8 mouse cellular contexts compared by ENCODE assay signal in genomic region chr14:27507894-27508643, GRCm38 (mm10). TPM values are rescaled to one million over a fixed set of nuclear protein-coding genes. Genes with fewer than 3 reads are reported as not detected.
A peak's percentile ranks its signal among the peaks of the same experiment; 100 is the strongest.
DNase-seq lines count a peak whose midpoint lies in the region; ATAC-seq and TF ChIP-seq lines count a peak whose summit lies in the region.

TSS of gene Ccdc66 (minus strand) at chr14:27508460.

- no peaks in the 10 kb centered on the region for H3K27me3 ChIP-seq in embryonic facial prominence, embryonic 14.5 days (replicated peaks; ENCODE audit: control insufficient read depth, insufficient read depth, low read length)
- H3K27me3 ChIP-seq in limb, embryonic 14.5 days (ENCODE audit: control insufficient read depth, insufficient read depth, low read length): no peaks in the 10 kb centered on the region
- no peaks in the 10 kb centered on the region for H3K27me3 ChIP-seq in midbrain, postnatal 0 days (ENCODE audit: insufficient read depth, low read length)

- H3K4me1 ChIP-seq in embryonic facial prominence, embryonic 14.5 days (ENCODE audit: control insufficient read depth, insufficient read depth, low read length): peaks cover 9% of the 10 kb centered on the region; the same call in 1 of the 2 replicates
- H3K4me1 ChIP-seq in limb, embryonic 14.5 days (ENCODE audit: control insufficient read depth, insufficient read depth, low read length): no peaks in the 10 kb centered on the region
- no peaks in the 10 kb centered on the region for H3K4me1 ChIP-seq in midbrain, postnatal 0 days (ENCODE audit: insufficient read depth, low read length)

- H3K27ac ChIP-seq in embryonic facial prominence, embryonic 14.5 days (replicated peaks; ENCODE audit: low read depth, low read length): peak within 1 kb of the TSS; percentile 67
- peak within 1 kb of the TSS; percentile 63; the same call in 1 of the 2 replicates for H3K27ac ChIP-seq in limb, embryonic 14.5 days (replicated peaks; ENCODE audit: low read depth, low read length)
- H3K27ac ChIP-seq in midbrain, postnatal 0 days (ENCODE audit: low read depth, low read length): peak within 1 kb of the TSS; percentile 58

- peak within 1 kb of the TSS; percentile 75 for H3K4me2 ChIP-seq in embryonic facial prominence, embryonic 14.5 days (ENCODE audit: low read depth, low read length)
- peak within 1 kb of the TSS; percentile 71 for H3K4me2 ChIP-seq in limb, embryonic 14.5 days (replicated peaks; ENCODE audit: low read depth, low read length, severe bottlenecking)
- peak within 1 kb of the TSS; percentile 71 for H3K4me2 ChIP-seq in midbrain, postnatal 0 days (ENCODE audit: low read depth, low read length, poor library complexity, severe bottlenecking)

- TF ChIP-seq POLR2A in limb, embryonic 14.5 days (IDR thresholded peaks at IDR 0.05; ENCODE audit: borderline replicate concordance, extremely low read depth, insufficient read depth, insufficient read length): peak; percentile 57; the same call in 1 of the 2 replicates

- TF ChIP-seq CTCF in midbrain, postnatal 0 days (IDR thresholded peaks at IDR 0.05): no peak

- H3K9ac ChIP-seq in embryonic facial prominence, embryonic 14.5 days (ENCODE audit: low read depth, low read length): peak within 1 kb of the TSS; percentile 75
- peak within 1 kb of the TSS; percentile 84 for H3K9ac ChIP-seq in limb, embryonic 14.5 days (ENCODE audit: low read depth, low read length, severe bottlenecking)
- peak within 1 kb of the TSS; percentile 78 for H3K9ac ChIP-seq in midbrain, postnatal 0 days (replicated peaks; ENCODE audit: low read length, poor library complexity, severe bottlenecking)

- under 1% methylated on average over 34 of the region's 51 CpGs for WGBS in embryonic facial prominence, embryonic 14.5 days
- under 1% methylated on average over 48 of the region's 51 CpGs for WGBS in limb, embryonic 14.5 days
- WGBS in midbrain, postnatal 0 days: under 1% methylated on average over 50 of the region's 51 CpGs

- H3K4me3 ChIP-seq in embryonic facial prominence, embryonic 14.5 days (ENCODE audit: low read depth, low read length): peak within 1 kb of the TSS; percentile 81
- H3K4me3 ChIP-seq in limb, embryonic 14.5 days (replicated peaks; ENCODE audit: low read length): peak within 1 kb of the TSS; percentile 75
- peak within 1 kb of the TSS; percentile 89 for H3K4me3 ChIP-seq in midbrain, postnatal 0 days (ENCODE audit: low read depth, low read length)

- no peaks in the 10 kb centered on the region for H3K9me3 ChIP-seq in embryonic facial prominence, embryonic 14.5 days (ENCODE audit: control insufficient read depth, low read length)
- H3K9me3 ChIP-seq in limb, embryonic 14.5 days (ENCODE audit: control insufficient read depth, low read length): no peaks in the 10 kb centered on the region
- H3K9me3 ChIP-seq in midbrain, postnatal 0 days (ENCODE audit: low read length): no peaks in the 10 kb centered on the region

- H3K36me3 ChIP-seq in embryonic facial prominence, embryonic 14.5 days (ENCODE audit: control insufficient read depth, insufficient read depth, low read length): peaks cover 10% of the 10 kb centered on the region; the same call in 1 of the 2 replicates
- peaks cover 3% of the 10 kb centered on the region; the same call in 1 of the 2 replicates for H3K36me3 ChIP-seq in limb, embryonic 14.5 days (ENCODE audit: control insufficient read depth, insufficient read depth, low read length)
- no peaks in the 10 kb centered on the region for H3K36me3 ChIP-seq in midbrain, postnatal 0 days (ENCODE audit: insufficient read depth, low read length)

- peak; percentile 98 for ATAC-seq in embryonic facial prominence, embryonic 14.5 days (ENCODE audit: low read depth)
- peak; percentile 98 for ATAC-seq in limb, embryonic 14.5 days (ENCODE audit: low FRiP score, low read depth)
- ATAC-seq in midbrain, postnatal 0 days (ENCODE audit: low FRiP score): peak; percentile 96

- DNase-seq in 3T3-L1 (ENCODE audit: low read depth, low spot score): peak; percentile 93
- peak; percentile 97 to 99 for DNase-seq in adrenal gland, postnatal 4 days (ENCODE audit: low spot score in 2 of 2)
- DNase-seq in embryonic facial prominence, embryonic 14.5 days (ENCODE audit: low spot score): peak; percentile 94
- DNase-seq in heart, adult 8-10 months (ENCODE audit: low spot score): peak; percentile 99
- DNase-seq in kidney, adult 9 months: peak; percentile 99
- DNase-seq in limb, embryonic 14.5 days (ENCODE audit: low spot score): peak; percentile 92
- DNase-seq in midbrain, postnatal 0 days (ENCODE audit: low spot score): peak; percentile 94
- peak; percentile 96 to 98 for DNase-seq in spleen, postnatal 14 days (ENCODE audit: low spot score in 2 of 2)

RNA-seq across cellular contexts. Expression of gene Ccdc66, which starts in this region (rescaled TPM):
- 10 to 100 TPM; 10.4 to 13.0 TPM for total RNA-seq in adrenal gland, postnatal 4 days (2021)
- polyA plus RNA-seq in embryonic facial prominence, embryonic 14.5 days (2014; fragmentation: Nextera tagmentation; extraction: Ambion mirVana): 8.8 and 9.8 TPM in 2 replicates
- total RNA-seq in heart, adult 8-10 months (2022): 10 to 100 TPM in 2 of 4 experiments, 1 to 10 TPM in 2; 8.4 to 10.7 (median 9.5) TPM
- 11.1 and 18.2 TPM in 2 replicates for polyA plus RNA-seq in limb, embryonic 14.5 days (2012; rRNA removed)
- 11.3 and 12.7 TPM in 2 replicates for polyA plus RNA-seq in limb, embryonic 14.5 days (2014; fragmentation: Nextera tagmentation; extraction: Ambion mirVana)
- total RNA-seq in midbrain, postnatal 0 days (2014; rRNA removed): 3.6 and 6.3 TPM in 2 replicates
- polyA plus RNA-seq in midbrain, postnatal 0 days (2015; fragmentation: Nextera tagmentation; extraction: Ambion mirVana): 6.1 TPM in 2 replicates

Comparison
In these comparisons a context has a peak if more than half of its experiments do, and no peak if none do; other contexts are left out.
1. Peak in every context shown above with its lines: DNase-seq, ATAC-seq, H3K4me3 ChIP-seq and H3K27ac ChIP-seq.